Mouse (Mus musculus): Measurements from ENCODE around the gene Tmem63b. TPM values are rescaled to one million over a fixed set of nuclear protein-coding genes. Genes with fewer than 3 reads are reported as not detected.
"Not testable (repeated sequence)": the region's sequence is repeated elsewhere in the genome, so short reads cannot be mapped to it uniquely, and the experiment has no call there.

Gene Tmem63b
- polyA plus RNA-seq, 1 experiment from 2014 or later = 31.2 TPM

- Histone ChIP-seq H3K4me1 (ENCODE audit: control insufficient read depth in 2 of 2, insufficient read depth in 2 of 2, low read length in 2 of 2) (peaks cover 10 to 14% of the 10 kb centered on the region in 2 experiments), H3K9ac (ENCODE audit: low read length) (no peak overlapping the region), H3K36me3 (ENCODE audit: control insufficient read depth, insufficient read depth, low read length) (no peaks in the 10 kb centered on the region), H3K4me2 (ENCODE audit: low read length) (no peak overlapping the region), H3K27me3 (ENCODE audit: control insufficient read depth, insufficient read depth, low read length) (no peaks in the 10 kb centered on the region), H3K27ac (replicated peaks in 1 of 2; ENCODE audit: control insufficient read depth in 1 of 2, insufficient read depth in 1 of 2, low read depth in 2 of 2, low read length in 2 of 2) (no peak overlapping the region), H3K4me3 (ENCODE audit: control insufficient read depth in 1 of 2, insufficient read depth in 1 of 2, low read depth in 1 of 2, low read length in 2 of 2) (no peak overlapping the region), H3K9me3 (ENCODE audit: control insufficient read depth, low read length) (no peaks in the 10 kb centered on the region)
- ATAC-seq (ENCODE audit: insufficient number of reproducible peaks, insufficient read depth, low FRiP score, low read depth) = no peak
- 54% methylated on average over 3 of the region's 3 CpGs for WGBS
These were observed 55.7 kb downstream of the Tmem63b start for GRCm38 (mm10) chr17:45630992-45631391.

GRCm38 (mm10) chr17:45629861-45630694 lies 56.6 kb downstream of the Tmem63b start:
- H3K9me3 ChIP-seq (ENCODE audit: control insufficient read depth, low read length) = no peaks in the 10 kb centered on the region
- 3% methylated on average over 34 of the region's 34 CpGs for WGBS
- H3K27me3 ChIP-seq (ENCODE audit: control insufficient read depth, insufficient read depth, low read length) = no peaks in the 10 kb centered on the region
- peak; percentile 72 for ATAC-seq (ENCODE audit: insufficient number of reproducible peaks, insufficient read depth, low FRiP score, low read depth)
- H3K36me3 ChIP-seq (ENCODE audit: control insufficient read depth, insufficient read depth, low read length) = no peaks in the 10 kb centered on the region
- peak overlapping the region; percentile 50 to 69 for H3K27ac ChIP-seq (replicated peaks in 1 of 2; ENCODE audit: control insufficient read depth in 1 of 2, insufficient read depth in 1 of 2, low read depth in 2 of 2, low read length in 2 of 2)
- peak overlapping the region; percentile 42 to 45 for H3K4me3 ChIP-seq (ENCODE audit: control insufficient read depth in 1 of 2, insufficient read depth in 1 of 2, low read depth in 1 of 2, low read length in 2 of 2)
- peak overlapping the region; percentile 73 for H3K9ac ChIP-seq (ENCODE audit: low read length)
- H3K4me2 ChIP-seq (ENCODE audit: low read length) = peak overlapping the region; percentile 83
- H3K4me1 ChIP-seq (ENCODE audit: control insufficient read depth in 2 of 2, insufficient read depth in 2 of 2, low read length in 2 of 2) = peaks cover 10 to 14% of the 10 kb centered on the region in 2 experiments

- Histone ChIP-seq H3K4me3 (ENCODE audit: control insufficient read depth in 1 of 2, insufficient read depth in 1 of 2, low read depth in 1 of 2, low read length in 2 of 2) (no peak overlapping the region), H3K4me1 (ENCODE audit: control insufficient read depth in 2 of 2, insufficient read depth in 2 of 2, low read length in 2 of 2) (peaks cover 10 to 14% of the 10 kb centered on the region in 2 experiments), H3K27ac (replicated peaks in 1 of 2; ENCODE audit: control insufficient read depth in 1 of 2, insufficient read depth in 1 of 2, low read depth in 2 of 2, low read length in 2 of 2) (peak overlapping the region; percentile 50 to 69), H3K9me3 (ENCODE audit: control insufficient read depth, low read length) (no peaks in the 10 kb centered on the region), H3K36me3 (ENCODE audit: control insufficient read depth, insufficient read depth, low read length) (no peaks in the 10 kb centered on the region), H3K9ac (ENCODE audit: low read length) (peak overlapping the region; percentile 73; the same call in 1 of the 2 replicates), H3K4me2 (ENCODE audit: low read length) (peak overlapping the region; percentile 83), H3K27me3 (ENCODE audit: control insufficient read depth, insufficient read depth, low read length) (no peaks in the 10 kb centered on the region)
- peak; percentile 36; the same call in 1 of the 2 replicates for ATAC-seq (ENCODE audit: insufficient number of reproducible peaks, insufficient read depth, low FRiP score, low read depth)
- 45% methylated on average over 13 of the region's 13 CpGs for WGBS
These were observed 57.5 kb downstream of the Tmem63b start for GRCm38 (mm10) chr17:45628885-45629855.

GRCm38 (mm10) chr17:45628160-45628559 lies 58.5 kb downstream of the Tmem63b start:
- Histone ChIP-seq H3K27ac (replicated peaks in 1 of 2; ENCODE audit: control insufficient read depth in 1 of 2, insufficient read depth in 1 of 2, low read depth in 2 of 2, low read length in 2 of 2) (no peak overlapping the region), H3K4me1 (ENCODE audit: control insufficient read depth in 2 of 2, insufficient read depth in 2 of 2, low read length in 2 of 2) (peaks cover 10 to 14% of the 10 kb centered on the region in 2 experiments), H3K9ac (ENCODE audit: low read length) (no peak overlapping the region), H3K9me3 (ENCODE audit: control insufficient read depth, low read length) (no peaks in the 10 kb centered on the region), H3K4me2 (ENCODE audit: low read length) (no peak overlapping the region), H3K27me3 (ENCODE audit: control insufficient read depth, insufficient read depth, low read length) (no peaks in the 10 kb centered on the region), H3K36me3 (ENCODE audit: control insufficient read depth, insufficient read depth, low read length) (no peaks in the 10 kb centered on the region), H3K4me3 (ENCODE audit: control insufficient read depth in 1 of 2, insufficient read depth in 1 of 2, low read depth in 1 of 2, low read length in 2 of 2) (no peak overlapping the region)
- no peak for ATAC-seq (ENCODE audit: insufficient number of reproducible peaks, insufficient read depth, low FRiP score, low read depth)
- 35% methylated on average over 3 of the region's 3 CpGs for WGBS

- H3K4me3 ChIP-seq (ENCODE audit: control insufficient read depth in 1 of 2, insufficient read depth in 1 of 2, low read depth in 1 of 2, low read length in 2 of 2) = no peak overlapping the region
- ATAC-seq (ENCODE audit: insufficient number of reproducible peaks, insufficient read depth, low FRiP score, low read depth) = no peak
- WGBS = 23% methylated on average over 15 of the region's 15 CpGs
These were observed 60.0 kb downstream of the Tmem63b start for GRCm38 (mm10) chr17:45626577-45627134.

GRCm38 (mm10) chr17:45623425-45623824 lies 63.3 kb downstream of the Tmem63b start:
- not testable (repeated sequence) for H3K4me3 ChIP-seq (ENCODE audit: control insufficient read depth in 1 of 2, insufficient read depth in 1 of 2, low read depth in 1 of 2, low read length in 2 of 2); H3K27me3 ChIP-seq (ENCODE audit: control insufficient read depth, insufficient read depth, low read length); H3K9me3 ChIP-seq (ENCODE audit: control insufficient read depth, low read length); H3K27ac ChIP-seq (replicated peaks in 1 of 2; ENCODE audit: control insufficient read depth in 1 of 2, insufficient read depth in 1 of 2, low read depth in 2 of 2, low read length in 2 of 2); ATAC-seq (ENCODE audit: insufficient number of reproducible peaks, insufficient read depth, low FRiP score, low read depth); H3K9ac ChIP-seq (ENCODE audit: low read length); H3K4me2 ChIP-seq (ENCODE audit: low read length); H3K36me3 ChIP-seq (ENCODE audit: control insufficient read depth, insufficient read depth, low read length)
- 85% methylated on average over 8 of the region's 8 CpGs for WGBS
- H3K4me1 ChIP-seq (ENCODE audit: control insufficient read depth in 2 of 2, insufficient read depth in 2 of 2, low read length in 2 of 2) = peaks cover 13 to 18% of the 10 kb centered on the region in 2 experiments; a peak in 3 of 4 replicates

More at GRCm38 (mm10) chr17:45626577-45627134, 60.0 kb downstream of the Tmem63b start:
- Histone ChIP-seq H3K4me2 (ENCODE audit: low read length) (peak overlapping the region; percentile 49), H3K9me3 (ENCODE audit: control insufficient read depth, low read length) (no peaks in the 10 kb centered on the region), H3K36me3 (ENCODE audit: control insufficient read depth, insufficient read depth, low read length) (no peaks in the 10 kb centered on the region), H3K27me3 (ENCODE audit: control insufficient read depth, insufficient read depth, low read length) (no peaks in the 10 kb centered on the region), H3K9ac (ENCODE audit: low read length) (peak overlapping the region; percentile 6; the same call in 1 of the 2 replicates), H3K27ac (replicated peaks in 1 of 2; ENCODE audit: control insufficient read depth in 1 of 2, insufficient read depth in 1 of 2, low read depth in 2 of 2, low read length in 2 of 2) (no peak overlapping the region), H3K4me1 (ENCODE audit: control insufficient read depth in 2 of 2, insufficient read depth in 2 of 2, low read length in 2 of 2) (peaks cover 10 to 14% of the 10 kb centered on the region in 2 experiments)
